Mouse (Mus musculus): Measurements from ENCODE around the gene Nme7. TPM values are rescaled to one million over a fixed set of nuclear protein-coding genes. Genes with fewer than 3 reads are reported as not detected.

Nme7 gene
- total RNA-seq, 2 experiments from 2014 or later = 5.8 to 6.2 TPM

GRCm38 (mm10) chr1:164482833-164483232 lies 178.9 kb downstream of the Nme7 start:
- DNase-seq = no peak
- intact Hi-C loops (cut with DNase I) = no loop called here

- no peak for DNase-seq
- intact Hi-C loops (cut with DNase I) = no loop called here
These were observed 179.8 kb downstream of the Nme7 start for GRCm38 (mm10) chr1:164483728-164484127.

Other genes starting within 250 kb of the Nme7 start
- 1 to 10 TPM; 1.4 to 1.6 TPM for gene Sell, start 242.1 kb upstream of the Nme7 start, total RNA-seq (2021)
- 1 to 10 TPM in 1 of 2 experiments, under 1 TPM in 1; 0.98 to 1.2 TPM for gene Selp, start 188.9 kb upstream of the Nme7 start, total RNA-seq (2021)
- 1 to 10 TPM in 1 of 2 experiments, under 1 TPM in 1; 0.60 to 1.1 TPM for gene F5, start 152.3 kb upstream of the Nme7 start, total RNA-seq (2021)
- 1 to 10 TPM; 6.7 to 7.2 TPM for gene Slc19a2, start 55.1 kb upstream of the Nme7 start, total RNA-seq (2021)
- gene Ccdc181, start 28.5 kb upstream of the Nme7 start, total RNA-seq (2021) = 1 to 10 TPM; 7.0 to 7.7 TPM
- 10 to 100 TPM; 26.0 to 27.9 TPM for gene Blzf1, start 3.4 kb downstream of the Nme7 start, total RNA-seq (2021)
- 100 to 1,000 TPM; 429 to 462 TPM for gene Atp1b1, start 154.2 kb downstream of the Nme7 start, total RNA-seq (2021)

Measured in heart, postnatal 10 days (tissue).